ENCODE assay signal across 7 mouse cellular contexts in the genomic region with DNA sequence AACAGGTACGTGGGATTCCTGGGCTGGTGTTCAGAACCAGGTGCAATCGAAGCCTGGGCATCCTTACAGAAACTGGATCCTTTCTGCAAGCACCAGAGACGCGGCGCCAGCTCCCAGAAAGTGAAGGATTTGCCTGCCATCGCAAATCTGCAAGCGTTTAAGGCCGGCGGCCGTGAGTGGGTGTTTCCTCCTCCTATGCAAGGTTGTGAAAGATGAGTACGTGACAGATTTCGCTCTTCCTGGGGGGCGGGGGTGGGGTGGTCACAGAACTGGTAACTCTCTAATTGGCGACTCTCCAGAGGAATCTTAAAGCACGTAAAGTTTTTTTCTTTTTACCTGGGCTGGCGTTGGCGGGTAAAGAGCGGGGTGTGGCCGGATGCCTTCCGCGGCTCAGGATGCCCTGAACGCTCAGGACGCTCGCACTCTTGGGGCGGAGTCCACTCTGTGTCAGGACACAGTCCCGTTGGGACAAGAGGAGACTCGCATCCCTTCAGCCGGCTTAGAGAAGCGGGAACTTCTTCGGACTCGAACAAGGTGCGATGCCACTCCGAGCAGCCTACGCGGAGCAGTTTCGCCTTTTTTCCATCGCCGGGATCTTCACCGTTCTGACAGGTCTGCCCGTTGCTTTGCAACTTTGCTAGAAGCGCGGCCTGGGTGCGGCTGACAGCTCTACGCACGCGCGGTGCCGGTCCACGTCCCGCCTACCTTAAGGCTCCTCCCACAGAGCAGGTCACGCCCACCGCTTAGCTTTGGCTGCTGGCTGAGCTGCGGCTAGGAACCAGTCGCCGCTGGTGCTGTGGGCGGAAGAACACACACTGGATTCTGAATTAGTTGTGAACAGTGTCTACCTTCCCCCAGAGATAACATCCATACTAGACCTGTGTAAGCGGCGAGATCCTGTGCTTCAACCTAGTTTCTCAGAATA.
DNase-seq lines count a peak whose midpoint lies in the region; ATAC-seq lines count a peak whose summit lies in the region.

No protein-coding gene starts in this region.

- no peaks in the 10 kb centered on the region for H3K36me3 ChIP-seq in intestine, embryonic 15.5 days
- H3K36me3 ChIP-seq in midbrain, embryonic 10.5 days: no peaks in the 10 kb centered on the region

- ATAC-seq in intestine, embryonic 15.5 days: peak; percentile 97

- H3K27ac ChIP-seq in intestine, embryonic 15.5 days: peak overlapping the region; percentile 40; the same call in 1 of the 2 replicates
- H3K27ac ChIP-seq in midbrain, embryonic 10.5 days (replicated peaks): peak overlapping the region; percentile 49

- H3K4me2 ChIP-seq in intestine, embryonic 15.5 days (replicated peaks): peak overlapping the region; percentile 92

- intact Hi-C loops in left cerebral cortex, postnatal 25 days (cut with DNase I): loop anchor here (1.0 kb wide), 1 partner anchor 300 kb away; a partner anchor contains a TSS

- no peaks in the 10 kb centered on the region for H3K27me3 ChIP-seq in intestine, embryonic 15.5 days (replicated peaks)
- peaks cover 48% of the 10 kb centered on the region for H3K27me3 ChIP-seq in midbrain, embryonic 10.5 days (ENCODE audit: low read depth, poor library complexity, severe bottlenecking)

- peak overlapping the region; percentile 71 for H3K4me3 ChIP-seq in intestine, embryonic 15.5 days (replicated peaks)
- H3K4me3 ChIP-seq in midbrain, embryonic 10.5 days: peak overlapping the region; percentile 73

- WGBS in intestine, embryonic 15.5 days: under 1% methylated on average over 58 of the region's 58 CpGs
- under 1% methylated on average over 58 of the region's 58 CpGs for WGBS in midbrain, embryonic 10.5 days

- no peaks in the 10 kb centered on the region for H3K9me3 ChIP-seq in intestine, embryonic 15.5 days
- H3K9me3 ChIP-seq in midbrain, embryonic 10.5 days (replicated peaks): no peaks in the 10 kb centered on the region

- H3K4me1 ChIP-seq in intestine, embryonic 15.5 days (replicated peaks): peaks cover 6% of the 10 kb centered on the region; the same call in 1 of the 2 replicates
- peaks cover 6% of the 10 kb centered on the region for H3K4me1 ChIP-seq in midbrain, embryonic 10.5 days

- peak overlapping the region; percentile 56 for H3K9ac ChIP-seq in intestine, embryonic 15.5 days

- peak; percentile 92 to 97 for DNase-seq in adrenal gland, adult (ENCODE audit: inconsistent age in 2 of 2, low spot score in 1 of 2)
- DNase-seq in embryo, embryonic 11 days: peak; percentile 95
- DNase-seq in gastrocnemius, postnatal 25 days: peak; percentile 89
- peak; percentile 85 to 91 for DNase-seq in left cerebral cortex, postnatal 25 days (ENCODE audit: low spot score in 2 of 2)
- peak; percentile 91 for DNase-seq in midbrain, embryonic 10.5 days (ENCODE audit: low spot score)
- DNase-seq in right cerebral cortex, postnatal 4 days: peak; percentile 75

Comparison
In these comparisons a context has a peak if more than half of its experiments do, and no peak if none do; other contexts are left out.
1. Peak in every context shown above with its lines: DNase-seq, ATAC-seq, H3K4me3 ChIP-seq and H3K27ac ChIP-seq.